In genomic region chr16:27449360-27449759, GRCm38 (mm10) we compare ENCODE assay signal across 32 mouse cellular contexts.
"Had no signal": no experiment of that assay in that cellular context is flagged by ENCODE, and none has a peak within 500 bp of the region (broad histone marks: within the 10 kb centered on the region; RNA-seq: fewer than 3 reads in every experiment).

No protein-coding gene starts in this region.

- DNase-seq: left cerebral cortex, postnatal 4 days; liver; liver, embryonic 13.5 days; liver, postnatal 0 days; lung, adult 18-20 months; lung, adult 2 months; lung, embryonic 14.5 days; lung, postnatal 10 days; lung, postnatal 14 days; lung, postnatal 36 days; lung, postnatal 4 days; midbrain, embryonic 14.5 days had no signal

- H3K9me3 ChIP-seq: limb, embryonic 10.5 days; limb, embryonic 12.5 days; limb, embryonic 13.5 days; limb, embryonic 15.5 days; liver, embryonic 12.5 days; liver, embryonic 13.5 days; liver, embryonic 15.5 days; lung, embryonic 15.5 days; megakaryocyte, embryonic 14.5 days; midbrain, embryonic 10.5 days; midbrain, embryonic 12.5 days; midbrain, embryonic 13.5 days; midbrain, embryonic 15.5 days; neural tube, embryonic 12.5 days had no signal

- H3K4me3 ChIP-seq: limb, embryonic 10.5 days; limb, embryonic 12.5 days; limb, embryonic 13.5 days; limb, embryonic 15.5 days; liver, embryonic 12.5 days; liver, embryonic 13.5 days; liver, embryonic 15.5 days; lung, embryonic 15.5 days; megakaryocyte, embryonic 14.5 days; midbrain, embryonic 10.5 days; midbrain, embryonic 12.5 days; midbrain, embryonic 13.5 days; midbrain, embryonic 15.5 days; myocyte; neural tube, embryonic 12.5 days had no signal

- H3K27ac ChIP-seq: limb, embryonic 10.5 days; limb, embryonic 12.5 days; limb, embryonic 13.5 days; limb, embryonic 15.5 days; liver, embryonic 12.5 days; liver, embryonic 13.5 days; liver, embryonic 14.5 days; liver, embryonic 15.5 days; lung, embryonic 15.5 days; macrophage; midbrain, embryonic 10.5 days; midbrain, embryonic 12.5 days; midbrain, embryonic 13.5 days; midbrain, embryonic 15.5 days; neural tube, embryonic 12.5 days had no signal

- ATAC-seq: liver, embryonic 12.5 days; liver, postnatal 0 days; lung, postnatal 0 days; midbrain, embryonic 13.5 days; midbrain, embryonic 15.5 days; midbrain, embryonic 16.5 days had no signal

- H3K4me2 ChIP-seq: limb, embryonic 12.5 days; limb, embryonic 13.5 days; limb, embryonic 15.5 days; liver, embryonic 11.5 days; liver, embryonic 12.5 days; liver, embryonic 13.5 days; liver, embryonic 15.5 days; lung, embryonic 14.5 days; lung, embryonic 15.5 days; midbrain, embryonic 11.5 days; midbrain, embryonic 12.5 days; midbrain, embryonic 13.5 days; midbrain, embryonic 15.5 days; neural tube, embryonic 12.5 days had no signal

- H3K4me1 ChIP-seq: limb, embryonic 10.5 days; limb, embryonic 12.5 days; limb, embryonic 13.5 days; limb, embryonic 15.5 days; liver, embryonic 12.5 days; liver, embryonic 13.5 days; liver, embryonic 15.5 days; lung, embryonic 15.5 days; megakaryocyte, embryonic 14.5 days; midbrain, embryonic 10.5 days; midbrain, embryonic 12.5 days; midbrain, embryonic 15.5 days; neural tube, embryonic 12.5 days had no signal

- H3K9ac ChIP-seq: limb, embryonic 12.5 days; limb, embryonic 13.5 days; limb, embryonic 15.5 days; liver, embryonic 12.5 days; liver, embryonic 13.5 days; liver, embryonic 14.5 days; liver, embryonic 15.5 days; liver, postnatal 0 days; lung, embryonic 14.5 days; lung, embryonic 15.5 days; midbrain, embryonic 12.5 days; midbrain, embryonic 13.5 days; midbrain, embryonic 15.5 days; neural tube, embryonic 12.5 days had no signal

- H3K27me3 ChIP-seq: limb, embryonic 12.5 days; limb, embryonic 13.5 days; limb, embryonic 15.5 days; liver, embryonic 12.5 days; liver, embryonic 13.5 days; liver, embryonic 15.5 days; lung, embryonic 15.5 days; megakaryocyte, embryonic 14.5 days; midbrain, embryonic 12.5 days; midbrain, embryonic 13.5 days; midbrain, embryonic 15.5 days; neural tube, embryonic 12.5 days had no signal
